Mouse (Mus musculus): ENCODE results near the gene Lpp.

Gene Lpp

DNA sequence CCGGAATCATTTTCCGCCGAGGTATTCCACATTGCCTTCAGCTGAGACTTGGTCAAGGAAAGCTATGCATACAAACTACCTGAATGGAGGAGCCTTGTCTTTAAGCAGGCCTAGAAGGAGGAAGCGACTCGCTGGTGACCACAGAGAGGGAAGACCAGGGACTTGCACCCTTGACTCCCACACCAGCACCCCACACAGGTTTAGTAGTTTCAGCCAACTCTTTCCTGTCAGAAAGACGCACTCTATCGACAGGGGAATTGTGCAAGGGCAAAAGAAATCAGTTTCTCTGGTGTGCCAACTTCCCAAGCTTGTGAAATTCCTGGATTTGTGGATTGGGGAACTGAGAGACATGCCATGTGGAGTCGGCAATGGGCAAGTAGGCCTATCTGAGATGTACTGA, 647.9 kb downstream of the Lpp start:
- CTCF ChIA-PET: interaction anchor here in 1 of 4 experiments (0.8 kb wide), 1 partner anchor 9 kb away, joined by 3 read pairs; no protein-coding TSS in a partner anchor
- POLR2A ChIA-PET: interaction anchor here (0.5 to 9.8 kb wide), 20 partner anchors 9 to 1943 kb away, joined by 3 to 296 read pairs (median 6); partner anchors contain the start of genes Bcl6 (in 1 of the 4) and Gm37419 (in 1 of the 4)

- POLR2A ChIA-PET: interaction anchor here (0.5 to 9.8 kb wide), 15 partner anchors 8 to 1053 kb away, joined by 3 to 296 read pairs (median 14); partner anchors contain the start of genes Bcl6 (in 2 of the 4) and Gm37419 (in 2 of the 4)
- CTCF ChIA-PET: interaction anchor here in 1 of 4 experiments (0.8 to 1.3 kb wide), 2 partner anchors 8 to 17 kb away, joined by 3 read pairs; no protein-coding TSS in a partner anchor
Observed at GRCm38 (mm10) chr16:25041855-25042529, 648.7 kb downstream of the Lpp start.

Data from embryonic stem cell, embryonic (primary cell).